Mouse (Mus musculus): Measurements from ENCODE around the gene Tenm3. TPM values are rescaled to one million over a fixed set of nuclear protein-coding genes. Genes with fewer than 3 reads are reported as not detected.

The Tenm3 gene
- polyA plus RNA-seq, 1 experiment: 2.3 TPM

- TF ChIP-seq POLR2A (IDR thresholded peaks at IDR 0.05; ENCODE audit: control insufficient read depth, extremely low read depth, insufficient read depth, low read length, poor library complexity) (no peak), CTCF (IDR thresholded peaks at IDR 0.05; ENCODE audit: borderline replicate concordance, control insufficient read depth, extremely low read depth, insufficient read depth, low read length, poor library complexity) (no peak)
- Histone ChIP-seq H3K27me3 (ENCODE audit: control insufficient read depth, insufficient read depth, low read length) (no peaks in the 10 kb centered on the region), H3K27ac (ENCODE audit: control insufficient read depth, insufficient read depth, low read length) (no peak overlapping the region), H3K36me3 (ENCODE audit: control insufficient read depth, insufficient read depth, low read length) (no peaks in the 10 kb centered on the region), H3K4me3 (ENCODE audit: control insufficient read depth, insufficient read depth, low read length) (no peak overlapping the region), H3K4me1 (replicated peaks; ENCODE audit: control insufficient read depth, insufficient read depth, low read length) (no peaks in the 10 kb centered on the region)
- DNase-seq: no peak
- WGBS: 92% methylated on average over 10 of the region's 10 CpGs
Measured at GRCm38 (mm10) chr8:48317498-48317897, 526.3 kb downstream of the Tenm3 start.

DNA sequence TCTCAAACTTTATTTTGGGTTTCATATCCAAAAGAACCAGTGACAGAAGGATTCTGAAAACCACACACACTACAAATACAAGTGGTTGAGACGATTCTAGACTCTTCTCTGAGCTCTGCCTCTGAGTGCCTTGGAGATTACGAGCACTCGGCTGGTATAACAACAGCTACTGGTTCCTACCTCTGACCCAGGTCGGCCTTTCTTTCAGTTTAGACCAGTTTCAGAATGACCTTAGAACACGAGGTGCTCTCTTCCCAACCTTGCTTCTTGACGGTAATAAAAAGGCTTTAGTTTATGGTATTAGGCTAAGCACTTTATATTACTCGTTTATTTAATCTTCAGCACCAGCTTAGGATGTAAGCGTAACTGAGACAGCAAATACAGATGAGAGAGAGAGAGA lies 528.1 kb downstream of the Tenm3 start:
- H3K27ac ChIP-seq (ENCODE audit: control insufficient read depth, insufficient read depth, low read length): no peak overlapping the region
- H3K36me3 ChIP-seq (ENCODE audit: control insufficient read depth, insufficient read depth, low read length): no peaks in the 10 kb centered on the region
- no peak overlapping the region for H3K4me3 ChIP-seq (ENCODE audit: control insufficient read depth, insufficient read depth, low read length)
- H3K4me1 ChIP-seq (replicated peaks; ENCODE audit: control insufficient read depth, insufficient read depth, low read length): no peaks in the 10 kb centered on the region
- no peaks in the 10 kb centered on the region for H3K27me3 ChIP-seq (ENCODE audit: control insufficient read depth, insufficient read depth, low read length)
- no peak for DNase-seq
- WGBS: 93% methylated on average over 8 of the region's 8 CpGs
- TF ChIP-seq CTCF (IDR thresholded peaks at IDR 0.05; ENCODE audit: borderline replicate concordance, control insufficient read depth, extremely low read depth, insufficient read depth, low read length, poor library complexity) (no peak), POLR2A (IDR thresholded peaks at IDR 0.05; ENCODE audit: control insufficient read depth, extremely low read depth, insufficient read depth, low read length, poor library complexity) (no peak)

DNA sequence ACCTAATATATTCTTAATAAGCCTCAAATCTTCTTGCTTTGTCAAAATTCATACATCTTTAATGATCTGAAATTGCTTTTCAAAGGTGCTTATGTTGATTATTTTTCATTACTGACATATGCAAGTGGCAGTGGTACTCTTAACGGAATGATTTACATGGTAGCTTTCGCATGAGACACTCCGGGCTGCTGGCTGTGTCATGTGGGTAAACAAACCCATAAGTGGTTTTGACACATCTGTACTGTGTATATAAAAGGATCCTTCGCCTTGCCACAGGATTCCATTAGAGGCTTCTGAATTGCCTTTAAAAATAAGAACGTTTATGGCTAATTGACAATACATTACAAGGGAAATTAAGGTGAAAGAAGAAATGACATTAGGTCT lies 529.8 kb downstream of the Tenm3 start:
- TF ChIP-seq POLR2A (IDR thresholded peaks at IDR 0.05; ENCODE audit: control insufficient read depth, extremely low read depth, insufficient read depth, low read length, poor library complexity) (no peak), CTCF (IDR thresholded peaks at IDR 0.05; ENCODE audit: borderline replicate concordance, control insufficient read depth, extremely low read depth, insufficient read depth, low read length, poor library complexity) (no peak)
- H3K4me3 ChIP-seq (ENCODE audit: control insufficient read depth, insufficient read depth, low read length): no peak overlapping the region
- H3K27me3 ChIP-seq (ENCODE audit: control insufficient read depth, insufficient read depth, low read length): no peaks in the 10 kb centered on the region
- WGBS: 88% methylated on average over 5 of the region's 5 CpGs
- H3K36me3 ChIP-seq (ENCODE audit: control insufficient read depth, insufficient read depth, low read length): no peaks in the 10 kb centered on the region
- no peaks in the 10 kb centered on the region for H3K4me1 ChIP-seq (replicated peaks; ENCODE audit: control insufficient read depth, insufficient read depth, low read length)
- DNase-seq: no peak
- no peak overlapping the region for H3K27ac ChIP-seq (ENCODE audit: control insufficient read depth, insufficient read depth, low read length)

GRCm38 (mm10) chr8:48313210-48313984 lies 530.4 kb downstream of the Tenm3 start:
- DNase-seq: no peak
- H3K27me3 ChIP-seq (ENCODE audit: control insufficient read depth, insufficient read depth, low read length): no peaks in the 10 kb centered on the region
- no peaks in the 10 kb centered on the region for H3K4me1 ChIP-seq (replicated peaks; ENCODE audit: control insufficient read depth, insufficient read depth, low read length)
- no peak overlapping the region for H3K27ac ChIP-seq (ENCODE audit: control insufficient read depth, insufficient read depth, low read length)
- no peaks in the 10 kb centered on the region for H3K36me3 ChIP-seq (ENCODE audit: control insufficient read depth, insufficient read depth, low read length)
- TF ChIP-seq POLR2A (IDR thresholded peaks at IDR 0.05; ENCODE audit: control insufficient read depth, extremely low read depth, insufficient read depth, low read length, poor library complexity): no peak
- no peak for TF ChIP-seq CTCF (IDR thresholded peaks at IDR 0.05; ENCODE audit: borderline replicate concordance, control insufficient read depth, extremely low read depth, insufficient read depth, low read length, poor library complexity)
- H3K4me3 ChIP-seq (ENCODE audit: control insufficient read depth, insufficient read depth, low read length): no peak overlapping the region
- 92% methylated on average over 11 of the region's 11 CpGs for WGBS

GRCm38 (mm10) chr8:48311706-48312105 lies 532.0 kb downstream of the Tenm3 start:
- no peaks in the 10 kb centered on the region for H3K4me1 ChIP-seq (replicated peaks; ENCODE audit: control insufficient read depth, insufficient read depth, low read length)
- no peaks in the 10 kb centered on the region for H3K27me3 ChIP-seq (ENCODE audit: control insufficient read depth, insufficient read depth, low read length)
- H3K36me3 ChIP-seq (ENCODE audit: control insufficient read depth, insufficient read depth, low read length): no peaks in the 10 kb centered on the region
- H3K4me3 ChIP-seq (ENCODE audit: control insufficient read depth, insufficient read depth, low read length): no peak overlapping the region
- WGBS: 92% methylated on average over 3 of the region's 3 CpGs
- H3K27ac ChIP-seq (ENCODE audit: control insufficient read depth, insufficient read depth, low read length): no peak overlapping the region
- no peak for TF ChIP-seq CTCF (IDR thresholded peaks at IDR 0.05; ENCODE audit: borderline replicate concordance, control insufficient read depth, extremely low read depth, insufficient read depth, low read length, poor library complexity)
- no peak for TF ChIP-seq POLR2A (IDR thresholded peaks at IDR 0.05; ENCODE audit: control insufficient read depth, extremely low read depth, insufficient read depth, low read length, poor library complexity)
- no peak for DNase-seq

- no peak for DNase-seq
- Histone ChIP-seq H3K27me3 (ENCODE audit: control insufficient read depth, insufficient read depth, low read length) (no peaks in the 10 kb centered on the region), H3K36me3 (ENCODE audit: control insufficient read depth, insufficient read depth, low read length) (no peaks in the 10 kb centered on the region), H3K4me3 (ENCODE audit: control insufficient read depth, insufficient read depth, low read length) (no peak overlapping the region), H3K4me1 (replicated peaks; ENCODE audit: control insufficient read depth, insufficient read depth, low read length) (no peaks in the 10 kb centered on the region), H3K27ac (ENCODE audit: control insufficient read depth, insufficient read depth, low read length) (no peak overlapping the region)
- no peak for TF ChIP-seq CTCF (IDR thresholded peaks at IDR 0.05; ENCODE audit: borderline replicate concordance, control insufficient read depth, extremely low read depth, insufficient read depth, low read length, poor library complexity)
- no peak for TF ChIP-seq POLR2A (IDR thresholded peaks at IDR 0.05; ENCODE audit: control insufficient read depth, extremely low read depth, insufficient read depth, low read length, poor library complexity)
- WGBS: 85% methylated on average over 10 of the region's 10 CpGs
Measured at GRCm38 (mm10) chr8:48310240-48310849, 533.4 kb downstream of the Tenm3 start.

Data from thymus, adult 2 months (tissue).